Mouse (Mus musculus) ES-E14 (cell line): ENCODE data around the gene Rmnd5b. TPM values are rescaled to one million over a fixed set of nuclear protein-coding genes. Genes with fewer than 3 reads are reported as not detected.

Experiments used
- DNase-seq: peaks from one replicate; pipeline ENCODE4 v3.0.0-alpha.2; 2013; ENCODE audit warnings: low read depth, low spot score
- H3K27ac ChIP-seq: 2 replicates; pipeline ENCODE4 v1.5.1; 2012; ENCODE audit warnings: low read depth, mild to moderate bottlenecking, low read length, moderate library complexity, mixed read lengths; ENCODE audit not compliant: poor library complexity, insufficient read depth, severe bottlenecking
- H3K36me3 ChIP-seq: 2 replicates; pipeline ENCODE4 v1.6.1; 2012; ENCODE audit warnings: mild to moderate bottlenecking, low read length, moderate library complexity, mixed read lengths; ENCODE audit not compliant: control insufficient read depth, poor library complexity, insufficient read depth, severe bottlenecking
- H3K4me1 ChIP-seq, 2 experiments: fragments of 150-350 bp in 1 of 2; sonication (generic) in 1 of 2; 2 replicates each; pipeline ENCODE4 v1.6.1; 2012; ENCODE audit warnings: low read length in 2 of 2, mild to moderate bottlenecking in 1 of 2, mixed read lengths in 1 of 2; ENCODE audit not compliant: control insufficient read depth in 2 of 2, insufficient read depth in 2 of 2, poor library complexity in 1 of 2
- H3K4me3 ChIP-seq, 2 experiments: fragments of 150-350 bp in 1 of 2; sonication (generic) in 1 of 2; 2 replicates each; pipeline ENCODE4 v1.5.1; 2012; ENCODE audit warnings: low read length in 2 of 2, low read depth in 1 of 2, mild to moderate bottlenecking in 1 of 2, mixed read lengths in 1 of 2; ENCODE audit not compliant: insufficient read depth in 1 of 2, poor library complexity in 1 of 2, severe bottlenecking in 1 of 2
- H3K9ac ChIP-seq: 2 replicates; pipeline ENCODE4 v1.6.1; 2012; ENCODE audit warnings: low read depth, mild to moderate bottlenecking, low read length, mixed read lengths; ENCODE audit not compliant: poor library complexity, insufficient read depth, severe bottlenecking
- H3K9me3 ChIP-seq: fragments of 150-350 bp; sonication (generic); 2 replicates; pipeline ENCODE4 v1.6.1; 2012; ENCODE audit warnings: low read depth, mild to moderate bottlenecking, low read length; ENCODE audit not compliant: control insufficient read depth, insufficient read depth
- CHD2 ChIP-seq: IDR thresholded peaks from 2 replicates; pipeline ENCODE4 v1.6.1; 2014; ENCODE audit warnings: mild to moderate bottlenecking, low read depth, low read length, inconsistent platforms
- HCFC1 ChIP-seq: IDR thresholded peaks from 2 replicates; pipeline ENCODE4 v1.6.1; 2012; ENCODE audit warnings: low read length, inconsistent platforms, borderline replicate concordance; ENCODE audit not compliant: insufficient read depth
- MAFK ChIP-seq: IDR thresholded peaks from 2 replicates; pipeline ENCODE4 v1.6.1; 2014; ENCODE audit warnings: mild to moderate bottlenecking, low read depth, low read length, inconsistent platforms; ENCODE audit not compliant: insufficient read depth
- ZC3H11A ChIP-seq: IDR thresholded peaks from 2 replicates; pipeline ENCODE4 v1.6.1; 2012; ENCODE audit warnings: low read depth, mild to moderate bottlenecking, inconsistent platforms, low read length, borderline replicate concordance
- ZNF384 ChIP-seq: IDR thresholded peaks from 2 replicates; pipeline ENCODE4 v1.6.1; 2012; ENCODE audit warnings: low read depth, low read length, inconsistent platforms
- in situ Hi-C, 2 experiments: fragments of 600-800 bp; cut with MboI; formaldehyde crosslinking; loops; one replicate each; pipeline ENCODE4 v1.15.1; 2025; ENCODE audit warnings: low sequenced_read_pairs in 2 of 2, inconsistent platforms in 1 of 2; ENCODE audit not compliant: unreplicated experiment in 2 of 2
- total RNA-seq: library from RNA; depleted of rRNA; stranded (reverse); fragments of 300-350 nt; gene quantifications from 2 replicates; pipeline ENCODE4 v1.2.3, GENCODE M21; 2012; rRNA removed

The Rmnd5b gene
- total RNA-seq, 1 experiment, result 41.1 TPM

DNA sequence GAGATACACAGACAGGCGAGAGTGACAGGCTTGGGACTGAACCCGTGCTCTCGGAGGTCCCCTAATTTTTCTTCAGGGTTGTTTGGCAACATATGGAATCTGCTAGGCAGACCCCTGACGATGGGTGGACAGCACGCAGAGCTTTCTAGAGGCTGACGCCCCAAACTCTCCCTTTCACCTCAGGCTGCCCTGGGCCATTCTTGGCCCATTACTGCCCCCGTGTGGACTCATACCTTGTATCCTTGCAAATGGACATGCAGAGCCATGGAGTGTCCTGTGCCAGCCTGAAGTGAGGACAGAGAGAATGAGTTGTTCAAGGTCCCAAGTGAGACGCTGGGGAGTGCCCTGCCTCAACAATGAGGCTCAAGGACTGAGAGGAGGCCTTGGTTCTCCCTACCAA lies 53.0 kb downstream of the Rmnd5b start:
- Histone ChIP-seq H3K9ac (no peak overlapping the region), H3K4me1 (peaks cover 0 to 10% of the 10 kb centered on the region in 2 experiments; a peak in 1 of 4 replicates), H3K4me3 (no peak overlapping the region), H3K36me3 (peaks cover 7% of the 10 kb centered on the region; the same call in 1 of the 2 replicates), H3K27ac (no peak overlapping the region), H3K9me3 (no peaks in the 10 kb centered on the region)
- DNase-seq, result no peak
- no peak for TF ChIP-seq ZC3H11A
- TF ChIP-seq MAFK, result no peak
- no peak for TF ChIP-seq ZNF384
- no peak for TF ChIP-seq CHD2
- no peak for TF ChIP-seq HCFC1
- in situ Hi-C loops, result no loop called here

DNA sequence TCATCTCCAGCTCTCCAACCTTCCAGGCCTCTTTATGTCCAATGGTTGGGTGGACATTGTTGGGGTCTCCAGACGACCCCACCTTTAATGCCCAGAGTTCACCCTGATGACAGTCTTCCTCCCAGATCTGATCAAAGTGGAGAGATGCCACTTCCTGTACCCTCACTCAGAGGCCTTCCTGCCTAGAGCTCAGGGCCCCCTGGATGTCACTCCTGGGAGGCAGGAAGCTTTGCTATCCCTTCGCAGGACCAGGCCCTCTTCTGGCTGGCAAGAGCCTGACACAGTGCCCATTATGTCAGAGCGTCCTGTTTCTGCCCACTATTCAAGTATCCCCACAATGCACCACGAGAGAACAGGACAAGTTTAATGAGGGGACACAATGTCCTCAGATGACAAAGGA lies 56.7 kb downstream of the Rmnd5b start:
- Histone ChIP-seq H3K27ac (peak overlapping the region; percentile 12; the same call in 1 of the 2 replicates), H3K9ac (no peak overlapping the region), H3K4me1 (peaks cover 0 to 3% of the 10 kb centered on the region in 2 experiments; a peak in 1 of 4 replicates), H3K36me3 (no peaks in the 10 kb centered on the region), H3K9me3 (no peaks in the 10 kb centered on the region), H3K4me3 (no peak overlapping the region)
- in situ Hi-C loops, result no loop called here
- no peak for DNase-seq
- TF ChIP-seq MAFK (no peak), HCFC1 (no peak), CHD2 (no peak), ZNF384 (no peak), ZC3H11A (no peak)

GRCm38 (mm10) chr11:51577587-51577986 lies 58.1 kb downstream of the Rmnd5b start:
- TF ChIP-seq ZNF384 (no peak), HCFC1 (no peak), ZC3H11A (no peak), MAFK (no peak), CHD2 (no peak)
- DNase-seq, result no peak
- H3K4me3 ChIP-seq, result no peak overlapping the region

GRCm38 (mm10) chr11:51576454-51576853 lies 59.2 kb downstream of the Rmnd5b start:
- no peaks in the 10 kb centered on the region for H3K9me3 ChIP-seq
- H3K27ac ChIP-seq, result no peak overlapping the region
- no peak overlapping the region for H3K9ac ChIP-seq
- no peak for DNase-seq
- in situ Hi-C loops, result no loop called here
- no peaks in the 10 kb centered on the region for H3K36me3 ChIP-seq
- peaks cover 0 to 4% of the 10 kb centered on the region in 2 experiments; a peak in 1 of 4 replicates for H3K4me1 ChIP-seq
- TF ChIP-seq HCFC1 (no peak), ZNF384 (no peak), CHD2 (no peak), ZC3H11A (no peak), MAFK (no peak)
- no peak overlapping the region for H3K4me3 ChIP-seq

More at GRCm38 (mm10) chr11:51577587-51577986, 58.1 kb downstream of the Rmnd5b start:
- in situ Hi-C loops, result no loop called here
- Histone ChIP-seq H3K9me3 (no peaks in the 10 kb centered on the region), H3K36me3 (no peaks in the 10 kb centered on the region), H3K4me1 (no peaks in the 10 kb centered on the region), H3K9ac (no peak overlapping the region), H3K27ac (no peak overlapping the region)

Other genes with a start within 250 kb of the Rmnd5b start
- 23.4 and 27.4 TPM in 2 replicates for gene Phykpl, start 51.1 kb downstream of the Rmnd5b start, total RNA-seq
- 334 and 505 TPM in 2 replicates for gene Hnrnpab, start 29.0 kb downstream of the Rmnd5b start, total RNA-seq
- gene Nhp2, start 16.2 kb downstream of the Rmnd5b start, total RNA-seq, result 452 and 461 TPM in 2 replicates
- gene N4bp3, start 14.9 kb upstream of the Rmnd5b start, total RNA-seq, result 23.7 and 43.8 TPM in 2 replicates
- gene D930048N14Rik, start 15.1 kb upstream of the Rmnd5b start, total RNA-seq, result 4.1 and 12.2 TPM in 2 replicates
- gene 0610009B22Rik, start 53.0 kb upstream of the Rmnd5b start, total RNA-seq, result 21.7 and 38.8 TPM in 2 replicates
- gene Sec24a, start 127.7 kb upstream of the Rmnd5b start, total RNA-seq, result 9.3 and 10.9 TPM in 2 replicates
- gene Sar1b, start 127.8 kb upstream of the Rmnd5b start, total RNA-seq, result 86.0 and 86.1 TPM in 2 replicates
- 11.5 and 11.8 TPM in 2 replicates for gene Jade2, start 221.8 kb upstream of the Rmnd5b start, total RNA-seq